In genomic region chr1:74501106-74501505, GRCm38 (mm10) we compare ENCODE assay signal across 28 mouse cellular contexts. TPM values are rescaled to one million over a fixed set of nuclear protein-coding genes. Genes with fewer than 3 reads are reported as not detected.
DNase-seq lines count a peak whose midpoint lies in the region; ATAC-seq and TF ChIP-seq lines count a peak whose summit lies in the region.
"Had no signal": no experiment of that assay in that cellular context is flagged by ENCODE, and none has a peak within 500 bp of the region (broad histone marks: within the 10 kb centered on the region; RNA-seq: fewer than 3 reads in every experiment).

No protein-coding gene starts in this region.

- no peak overlapping the region for H3K27ac ChIP-seq in embryonic facial prominence, embryonic 14.5 days (replicated peaks; ENCODE audit: low read depth, low read length)
- no peak overlapping the region for H3K27ac ChIP-seq in embryonic facial prominence, embryonic 10.5 days (replicated peaks)
- H3K27ac ChIP-seq: embryonic facial prominence, embryonic 12.5 days; forebrain, embryonic 10.5 days; forebrain, embryonic 13.5 days; heart, embryonic 15.5 days; hindbrain, embryonic 14.5 days; hindbrain, postnatal 0 days had no signal

- H3K4me2 ChIP-seq in embryonic facial prominence, embryonic 14.5 days (ENCODE audit: low read depth, low read length) = no peak overlapping the region
- peak overlapping the region; percentile 7 for H3K4me2 ChIP-seq in myocyte (ENCODE audit: low read depth)
- H3K4me2 ChIP-seq: embryonic facial prominence, embryonic 12.5 days; forebrain, embryonic 13.5 days; heart, embryonic 12.5 days; heart, embryonic 15.5 days; hindbrain, embryonic 14.5 days had no signal

- WGBS in embryonic facial prominence, embryonic 14.5 days = 77% methylated on average over 1 of the region's 1 CpGs
- 95% methylated on average over 1 of the region's 1 CpGs for WGBS in embryonic facial prominence, embryonic 10.5 days

- peaks cover 9% of the 10 kb centered on the region; the same call in 1 of the 2 replicates for H3K4me1 ChIP-seq in embryonic facial prominence, embryonic 14.5 days (ENCODE audit: control insufficient read depth, insufficient read depth, low read length)
- peaks cover 10% of the 10 kb centered on the region for H3K4me1 ChIP-seq in embryonic facial prominence, embryonic 10.5 days

- H3K36me3 ChIP-seq in embryonic facial prominence, embryonic 14.5 days (ENCODE audit: control insufficient read depth, insufficient read depth, low read length) = peaks cover 10% of the 10 kb centered on the region; the same call in 1 of the 2 replicates
- peaks cover 34% of the 10 kb centered on the region for H3K36me3 ChIP-seq in embryonic facial prominence, embryonic 10.5 days (replicated peaks)
- peaks cover 19% of the 10 kb centered on the region for H3K36me3 ChIP-seq in myocyte (ENCODE audit: control insufficient read depth, insufficient read depth)
- H3K36me3 ChIP-seq: heart, embryonic 15.5 days had no signal

- H3K9ac ChIP-seq in embryonic facial prominence, embryonic 14.5 days (ENCODE audit: low read depth, low read length) = no peak overlapping the region
- H3K9ac ChIP-seq: embryonic facial prominence, embryonic 12.5 days; forebrain, embryonic 13.5 days; heart, embryonic 12.5 days; heart, embryonic 15.5 days; hindbrain, embryonic 14.5 days had no signal

- H3K79me2 ChIP-seq in myocyte (ENCODE audit: control insufficient read depth, insufficient read depth) = peaks cover 55% of the 10 kb centered on the region

- no peaks in the 10 kb centered on the region for H3K9me3 ChIP-seq in embryonic facial prominence, embryonic 14.5 days (ENCODE audit: control insufficient read depth, low read length)
- no peaks in the 10 kb centered on the region for H3K9me3 ChIP-seq in embryonic facial prominence, embryonic 10.5 days
- H3K9me3 ChIP-seq: embryonic facial prominence, embryonic 12.5 days; forebrain, embryonic 10.5 days; forebrain, embryonic 13.5 days; heart, embryonic 12.5 days; heart, embryonic 15.5 days had no signal

- TF ChIP-seq POLR2A in myocyte (IDR thresholded peaks at IDR 0.05; ENCODE audit: insufficient read length, low read depth) = no peak

- DNase-seq in embryonic facial prominence, embryonic 14.5 days (ENCODE audit: low spot score) = peak; percentile 1
- DNase-seq in embryonic facial prominence, embryonic 10.5 days (ENCODE audit: low spot score) = no peak
- peak; percentile 24 for DNase-seq in 3134 (ENCODE audit: extremely low read depth, insufficient read length, low spot score)
- peak; percentile 63 for DNase-seq in Muller cell, postnatal 12 days (ENCODE audit: inconsistent ontology term)
- DNase-seq in gastrocnemius, postnatal 10 days = no peak
- DNase-seq in left cerebral cortex, postnatal 36 days (ENCODE audit: low spot score in 2 of 2) = no peak
- DNase-seq: adrenal gland, adult 8-10 months; adrenal gland, postnatal 25 days; cerebellum, adult 11-12 months; cerebellum, adult 8-10 months; cerebellum, postnatal 10 days; cerebellum, postnatal 36 days; gastrocnemius, postnatal 14 days; heart, adult 11 months; heart, postnatal 10 days; heart, postnatal 36 days had no signal

- no peak for ATAC-seq in embryonic facial prominence, embryonic 14.5 days (ENCODE audit: low read depth)
- ATAC-seq: forebrain, embryonic 13.5 days; forebrain, embryonic 16.5 days; hindbrain, postnatal 0 days; inflammation-experienced regulatory T-cells, adult 6 months; intestine, embryonic 16.5 days had no signal

- no peaks in the 10 kb centered on the region for H3K27me3 ChIP-seq in embryonic facial prominence, embryonic 14.5 days (replicated peaks; ENCODE audit: control insufficient read depth, insufficient read depth, low read length)
- no peaks in the 10 kb centered on the region for H3K27me3 ChIP-seq in embryonic facial prominence, embryonic 10.5 days (replicated peaks; ENCODE audit: low read depth, poor library complexity, severe bottlenecking)
- H3K27me3 ChIP-seq in myocyte (ENCODE audit: control insufficient read depth, insufficient read depth, insufficient read length) = no peaks in the 10 kb centered on the region
- H3K27me3 ChIP-seq: embryonic facial prominence, embryonic 12.5 days; forebrain, embryonic 13.5 days; heart, embryonic 12.5 days; heart, embryonic 15.5 days had no signal

- H3ac ChIP-seq in myocyte (ENCODE audit: control insufficient read depth, insufficient read length) = no peak overlapping the region

- H3K4me3 ChIP-seq in embryonic facial prominence, embryonic 14.5 days (ENCODE audit: low read depth, low read length) = no peak overlapping the region
- no peak overlapping the region for H3K4me3 ChIP-seq in embryonic facial prominence, embryonic 10.5 days
- H3K4me3 ChIP-seq in myocyte = no peak overlapping the region
- H3K4me3 ChIP-seq: embryonic facial prominence, embryonic 12.5 days; erythroblast, embryonic 14.5 days; forebrain, embryonic 10.5 days; forebrain, embryonic 13.5 days; heart, embryonic 12.5 days; heart, embryonic 15.5 days had no signal

- intact Hi-C loops in left cerebral cortex, postnatal 36 days (cut with DNase I) = no loop called here

TF ChIP-seq in myocyte, 11 proteins besides CTCF, POLR2A, EP300 and RAD21:
- TF ChIP-seq TCF3 (IDR thresholded peaks at IDR 0.05; ENCODE audit: insufficient read length, low read depth) = no peak
- TF ChIP-seq TCF12 (IDR thresholded peaks at IDR 0.05; ENCODE audit: insufficient read depth, poor library complexity, severe bottlenecking) = no peak
- TF ChIP-seq MYOD1 (IDR thresholded peaks at IDR 0.05; ENCODE audit: control insufficient read depth in 1 of 3, insufficient read length in 2 of 3, low read depth in 2 of 3) = no peak
- TF ChIP-seq POLR2AphosphoS2 (IDR thresholded peaks at IDR 0.05; ENCODE audit: insufficient read length, low read depth) = no peak
- no peak for TF ChIP-seq REST (IDR thresholded peaks at IDR 0.05; ENCODE audit: insufficient read depth, insufficient read length)

RNA-seq across cellular contexts. Expression of gene Cnot9, which starts 4.8 kb away (rescaled TPM):
- polyA plus RNA-seq in embryonic facial prominence, embryonic 14.5 days (2014; fragmentation: Nextera tagmentation; extraction: Ambion mirVana) = 56.4 and 62.5 TPM in 2 replicates
- 109 and 113 TPM in 2 replicates for polyA plus RNA-seq in embryonic facial prominence, embryonic 10.5 days (2016; fragmentation: Nextera tagmentation; extraction: Ambion mirVana)
- polyA plus RNA-seq in myocyte (2012; fragmentation: generic; extraction: Trizol) = 24.4 TPM
- total RNA-seq in gastrocnemius, postnatal 10 days (2021) = 10 to 100 TPM; 16.6 to 18.7 TPM
- 10 to 100 TPM; 24.9 to 28.0 TPM for total RNA-seq in left cerebral cortex, postnatal 36 days (2021)

RNA-seq across cellular contexts. Expression of gene Plcd4, which starts 41.6 kb away (rescaled TPM):
- polyA plus RNA-seq in embryonic facial prominence, embryonic 14.5 days (2014; fragmentation: Nextera tagmentation; extraction: Ambion mirVana) = 2.0 and 2.9 TPM in 2 replicates
- polyA plus RNA-seq in embryonic facial prominence, embryonic 10.5 days (2016; fragmentation: Nextera tagmentation; extraction: Ambion mirVana) = 0.59 and 0.87 TPM in 2 replicates
- 0.12 TPM for polyA plus RNA-seq in myocyte (2012; fragmentation: generic; extraction: Trizol)
- total RNA-seq in gastrocnemius, postnatal 10 days (2021) = 10 to 100 TPM; 69.1 to 69.5 TPM
- total RNA-seq in left cerebral cortex, postnatal 36 days (2021) = 10 to 100 TPM; 12.0 to 17.3 TPM
- total RNA-seq: heart, postnatal 10 days; heart, postnatal 36 days had no signal
- polyA plus RNA-seq: erythroblast, embryonic 14.5 days had no signal

RNA-seq across cellular contexts. Expression of gene Usp37, which starts 43.0 kb away (rescaled TPM):
- 29.1 and 31.2 TPM in 2 replicates for polyA plus RNA-seq in embryonic facial prominence, embryonic 14.5 days (2014; fragmentation: Nextera tagmentation; extraction: Ambion mirVana)
- polyA plus RNA-seq in embryonic facial prominence, embryonic 10.5 days (2016; fragmentation: Nextera tagmentation; extraction: Ambion mirVana) = 45.8 and 47.0 TPM in 2 replicates
- 2.9 TPM for polyA plus RNA-seq in myocyte (2012; fragmentation: generic; extraction: Trizol)
- 10 to 100 TPM in 1 of 2 experiments, 1 to 10 TPM in 1; 9.0 to 14.0 TPM for total RNA-seq in gastrocnemius, postnatal 10 days (2021)
- total RNA-seq in left cerebral cortex, postnatal 36 days (2021) = 10 to 100 TPM; 21.5 to 24.5 TPM

Comparison
In these comparisons a context has a peak if more than half of its experiments do, and no peak if none do; other contexts are left out.
1. DNase-seq: peak in embryonic facial prominence, embryonic 14.5 days (single experiment), 3134 (single experiment) and Muller cell, postnatal 12 days (single experiment); none in embryonic facial prominence, embryonic 10.5 days (single experiment), gastrocnemius, postnatal 10 days (single experiment) and left cerebral cortex, postnatal 36 days (0 of 2).